Mouse (Mus musculus) heart, adult 9 months (tissue): ENCODE measurements around the gene Col4a3bp.
A peak's percentile ranks its signal among the peaks of the same experiment; 100 is the strongest.
"Not testable (repeated sequence)": the region's sequence is repeated elsewhere in the genome, so short reads cannot be mapped to it uniquely, and the experiment has no call there.

Experiments
- DNase-seq, 2 experiments: peaks; one replicate each; pipeline ENCODE4 v3.0.0; 2022; ENCODE audit warnings: low spot score in 2 of 2

Gene Col4a3bp

GRCm38 (mm10) chr13:96645822-96646221 is 103.4 kb downstream of the Col4a3bp start:
- DNase-seq: no peak

GRCm38 (mm10) chr13:96653041-96653440 is 110.6 kb downstream of the Col4a3bp start:
- DNase-seq: no peak

- DNase-seq: no peak
Observed at GRCm38 (mm10) chr13:96656673-96657072, 114.3 kb downstream of the Col4a3bp start.

DNA sequence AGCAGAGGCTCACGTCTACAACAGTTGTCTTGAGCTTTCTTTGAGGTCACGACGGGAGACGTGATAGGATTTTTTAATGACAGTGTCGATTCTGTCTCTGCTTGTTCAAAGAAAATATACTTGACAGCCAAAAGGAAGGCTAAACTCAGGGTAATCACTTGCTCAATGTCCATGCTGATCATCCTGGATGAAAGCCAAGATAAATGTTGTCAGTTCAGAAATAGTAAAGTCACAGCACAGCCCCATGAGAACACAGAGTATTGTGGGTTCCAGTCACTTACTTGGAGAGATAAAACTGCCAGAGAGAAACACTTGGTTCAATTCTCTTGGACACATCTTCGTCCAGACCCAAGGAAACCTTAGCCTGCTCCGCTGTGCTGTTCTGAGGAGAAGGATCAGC is 116.5 kb downstream of the Col4a3bp start:
- DNase-seq: no peak

DNA sequence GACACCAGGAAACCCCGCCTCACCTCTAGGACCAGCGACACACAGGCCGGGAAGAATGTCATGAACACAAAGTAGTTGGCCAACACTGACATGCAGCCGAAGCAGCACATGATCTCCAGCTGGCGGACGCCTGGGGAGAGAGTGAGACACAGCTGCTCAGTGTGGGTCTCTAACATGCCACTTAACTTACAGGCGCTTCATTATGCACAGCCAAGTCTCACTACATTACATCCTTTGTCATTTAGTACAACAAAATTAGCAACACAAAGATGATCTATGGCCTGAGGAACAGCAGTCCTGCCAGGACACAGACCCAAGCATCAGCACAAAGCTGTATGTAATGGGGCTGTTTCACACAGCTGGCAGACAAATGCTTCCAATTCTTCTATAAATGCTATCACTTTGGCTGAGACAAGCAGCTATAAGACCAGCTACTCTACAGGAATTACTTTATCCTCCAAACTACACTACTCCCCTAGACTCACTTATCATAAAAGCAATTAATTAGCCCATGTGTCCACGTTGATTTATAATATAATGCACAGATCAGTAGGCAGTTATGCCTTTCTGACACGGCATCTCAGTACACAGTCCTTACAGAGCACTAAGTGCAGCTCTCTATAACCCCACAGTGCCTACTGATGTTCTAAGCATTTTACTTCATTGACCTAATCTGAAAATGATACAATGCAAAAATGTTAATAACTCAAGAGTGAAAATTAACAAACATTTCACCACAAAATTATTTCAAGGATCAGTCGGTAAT is 117.9 kb downstream of the Col4a3bp start:
- DNase-seq: peak in 1 of 2 experiments; percentile 11

- not testable (repeated sequence) for DNase-seq
Observed at GRCm38 (mm10) chr13:96663120-96663519, 120.7 kb downstream of the Col4a3bp start.

DNA sequence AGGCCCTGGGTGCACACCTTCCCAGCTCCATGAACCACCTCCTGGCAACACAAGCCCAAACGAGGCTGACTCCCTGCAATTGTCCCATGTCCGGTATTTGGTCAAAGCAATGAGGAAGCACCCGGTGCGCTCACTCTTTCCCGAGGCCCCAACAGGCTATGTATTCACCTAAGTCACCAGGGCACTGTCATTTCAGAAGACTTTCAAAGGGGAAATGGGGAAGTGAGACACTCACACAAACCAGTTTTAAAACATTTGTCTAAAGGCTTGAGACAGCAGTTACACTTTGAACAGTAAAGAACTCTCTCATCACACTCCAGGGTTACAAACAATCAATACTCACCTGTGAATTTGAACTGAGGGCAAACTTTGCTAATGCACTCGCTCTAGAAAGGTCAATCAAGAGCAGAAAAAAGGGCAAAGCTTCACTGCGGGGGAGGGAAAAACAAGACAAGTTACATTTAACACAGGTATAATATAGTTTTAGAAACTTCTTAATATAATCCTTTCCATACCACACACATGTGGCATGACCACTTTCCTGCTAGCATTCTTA is 122.1 kb downstream of the Col4a3bp start:
- no peak for DNase-seq

DNA sequence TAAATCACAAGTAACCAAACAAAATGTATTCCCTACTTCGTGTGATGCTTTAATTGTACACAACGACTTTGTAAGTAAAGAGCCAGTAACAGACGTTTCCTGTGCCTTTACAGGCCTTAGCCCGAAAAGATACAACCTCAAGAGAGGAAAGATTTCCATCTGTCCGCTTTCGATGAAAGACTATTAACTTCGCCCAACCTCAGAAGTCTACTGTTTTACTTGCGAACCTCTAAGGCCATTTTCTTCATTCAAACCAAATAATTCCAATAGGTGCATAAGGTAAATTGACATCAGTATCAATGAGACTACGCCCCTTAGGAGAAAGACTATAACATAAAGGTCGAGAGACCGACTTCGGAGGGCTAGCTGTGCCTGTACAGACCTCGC is 127.6 kb downstream of the Col4a3bp start:
- DNase-seq: no peak

GRCm38 (mm10) chr13:96670406-96671077 is 128.1 kb downstream of the Col4a3bp start, which contains the start of gene Hmgcr:
Gene Hmgcr (minus strand): TSS chr13:96670936.
- peak; percentile 97 to 99 for DNase-seq

GRCm38 (mm10) chr13:96671078-96671905 is 128.9 kb downstream of the Col4a3bp start:
- DNase-seq: no peak

DNA sequence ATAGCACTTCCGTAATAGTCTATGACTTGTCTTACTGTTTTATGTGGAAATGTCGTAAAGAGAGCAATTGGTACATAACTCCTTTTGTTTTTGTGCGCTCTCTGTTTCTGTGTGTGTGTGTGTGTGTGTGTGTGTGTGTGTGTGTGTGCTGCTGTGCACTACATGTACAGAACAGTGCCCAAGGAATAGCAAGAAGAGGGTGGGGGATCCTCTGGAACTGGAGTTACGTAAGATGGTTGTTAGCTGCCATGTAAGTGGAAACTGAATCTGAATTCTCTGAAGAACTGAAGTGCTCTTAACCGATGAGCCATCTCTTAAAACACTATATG is 129.5 kb downstream of the Col4a3bp start:
- DNase-seq: no peak

GRCm38 (mm10) chr13:96672276-96672675 is 129.9 kb downstream of the Col4a3bp start:
- DNase-seq: no peak

- no peak for DNase-seq
Observed at GRCm38 (mm10) chr13:96673817-96674216, 131.4 kb downstream of the Col4a3bp start.

- no peak for DNase-seq
Observed at GRCm38 (mm10) chr13:96675756-96676155, 133.3 kb downstream of the Col4a3bp start.

GRCm38 (mm10) chr13:96677071-96677470 is 134.7 kb downstream of the Col4a3bp start:
- no peak for DNase-seq

DNA sequence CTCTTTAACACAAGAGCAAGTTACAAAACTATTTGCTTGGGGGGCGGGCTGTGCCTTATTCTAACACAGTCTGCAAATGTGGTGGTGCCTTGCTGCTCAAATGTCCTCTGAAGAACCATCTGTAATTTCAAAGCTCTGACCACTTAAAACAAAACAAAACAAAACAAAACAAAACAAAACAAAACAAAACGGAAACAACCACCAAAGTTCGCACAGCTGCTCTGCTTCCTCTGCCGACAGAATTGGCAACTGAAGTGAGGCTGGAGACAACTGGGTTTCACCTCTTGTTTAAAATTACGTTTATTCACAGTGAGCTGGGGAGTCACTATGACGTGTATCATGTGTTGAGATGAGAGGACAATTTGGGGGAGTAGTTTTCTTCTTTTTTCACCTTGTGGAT is 136.2 kb downstream of the Col4a3bp start:
- DNase-seq: no peak

- DNase-seq: no peak
Observed at GRCm38 (mm10) chr13:96680163-96681087, 138.0 kb downstream of the Col4a3bp start.

GRCm38 (mm10) chr13:96681088-96681620 is 138.7 kb downstream of the Col4a3bp start:
- DNase-seq: no peak

- DNase-seq: no peak
Observed at GRCm38 (mm10) chr13:96684779-96685178, 142.4 kb downstream of the Col4a3bp start.

DNA sequence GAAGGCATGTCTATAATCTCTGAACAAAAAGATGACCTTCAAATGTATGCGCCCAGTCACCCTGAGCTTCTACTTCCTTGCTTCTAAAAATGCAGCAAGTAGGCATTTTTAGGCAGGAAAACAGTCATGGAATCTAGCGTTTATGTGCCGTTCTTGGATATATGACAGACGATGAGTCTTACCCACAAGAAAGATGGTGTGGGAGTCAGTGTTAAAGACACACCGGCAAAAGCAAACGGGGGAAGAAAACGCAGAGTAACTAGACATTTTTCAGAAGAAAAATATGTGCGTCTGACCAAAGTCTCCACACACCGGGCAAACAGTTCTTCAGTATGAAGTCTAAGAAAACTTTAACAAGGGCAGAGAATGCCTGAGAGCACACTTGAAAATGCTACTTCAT is 144.8 kb downstream of the Col4a3bp start:
- DNase-seq: no peak
